Mouse (Mus musculus): ENCODE measurements around the gene Thsd4.
"Not testable (repeated sequence)": the region's sequence is repeated elsewhere in the genome, so short reads cannot be mapped to it uniquely, and the experiment has no call there.

Gene Thsd4

DNA sequence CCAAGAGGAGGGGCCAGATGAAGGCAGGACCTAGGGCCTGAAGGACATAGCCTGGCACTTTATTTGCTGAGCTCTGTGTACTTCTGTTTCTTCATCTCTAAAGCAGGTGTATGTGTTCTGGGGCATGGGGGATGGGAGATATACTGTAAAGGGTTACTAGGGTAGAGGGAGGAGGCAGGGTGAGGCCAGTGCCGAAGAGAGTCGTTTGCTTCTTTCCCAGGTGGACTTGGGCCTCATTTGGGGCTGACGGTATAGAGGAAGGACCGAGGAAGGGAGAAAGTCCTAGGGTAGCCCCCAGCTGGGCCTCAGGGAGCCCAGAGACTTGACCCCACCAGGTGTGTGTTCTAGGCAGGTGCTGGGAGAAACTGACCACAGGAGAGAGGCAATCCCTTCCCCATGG lies 569.9 kb downstream of the Thsd4 start:
- no peak for DNase-seq (ENCODE audit: low read depth in 2 of 2, low spot score in 2 of 2)

DNA sequence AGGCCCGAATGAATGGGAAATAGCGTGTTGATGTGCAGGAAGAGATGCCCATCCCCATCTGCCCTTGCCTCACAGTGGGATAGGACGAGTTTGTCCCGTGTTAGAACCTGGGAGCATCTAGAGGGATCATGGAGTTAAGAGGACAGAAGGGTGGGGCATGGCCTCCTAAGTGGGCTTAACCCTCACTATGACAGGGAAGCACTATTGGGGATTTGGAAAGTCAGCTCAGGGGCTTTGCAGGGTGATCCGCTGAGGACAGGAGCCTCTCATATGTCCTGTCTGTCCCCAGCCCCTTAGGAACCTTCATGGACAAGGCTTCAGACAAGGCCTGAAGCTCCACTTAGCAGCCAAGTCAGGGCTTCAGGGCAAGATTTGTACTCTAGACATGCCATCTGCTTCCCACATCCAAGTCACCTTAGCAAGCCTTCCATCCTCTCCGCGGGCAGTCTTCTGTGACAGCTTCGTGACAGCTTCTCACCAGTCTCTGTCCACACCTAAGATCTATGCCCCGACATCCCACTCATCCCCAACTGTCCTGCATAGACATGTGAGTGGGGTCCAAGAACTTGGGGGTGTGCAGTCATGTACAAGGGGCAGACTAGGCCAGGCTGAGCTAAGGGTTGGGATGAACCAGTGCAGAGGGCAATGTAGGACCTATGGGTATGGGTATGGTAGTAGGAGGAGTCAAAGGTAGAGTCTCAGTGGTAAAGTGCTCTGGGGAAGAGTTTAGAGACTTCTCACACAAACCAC lies 570.7 kb downstream of the Thsd4 start:
- no peak for DNase-seq (ENCODE audit: low read depth in 2 of 2, low spot score in 2 of 2)

DNA sequence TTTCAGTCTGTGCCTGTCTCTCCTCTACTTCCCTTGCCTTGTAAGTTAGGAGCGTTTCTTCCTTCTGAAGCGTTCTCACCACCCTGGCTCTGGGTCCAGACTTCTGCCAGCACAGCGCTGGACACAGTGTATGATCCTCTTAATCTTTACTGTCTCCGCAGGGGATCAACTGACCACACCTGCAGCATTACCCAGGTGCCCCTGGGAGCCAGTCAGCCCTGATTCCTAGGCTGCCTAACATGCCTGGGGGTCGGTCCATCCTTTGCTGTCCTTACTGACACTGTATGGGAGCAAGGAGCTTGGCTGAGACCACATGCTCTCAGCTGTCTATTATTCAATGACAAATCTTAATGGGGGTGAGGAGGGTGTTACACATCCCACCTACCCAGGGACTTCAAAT lies 571.9 kb downstream of the Thsd4 start:
- no peak for DNase-seq (ENCODE audit: low read depth in 2 of 2, low spot score in 2 of 2)

GRCm38 (mm10) chr9:59949511-59949910 lies 572.3 kb downstream of the Thsd4 start:
- DNase-seq (ENCODE audit: low read depth in 2 of 2, low spot score in 2 of 2): no peak

- no peak for DNase-seq (ENCODE audit: low read depth in 2 of 2, low spot score in 2 of 2)
Measured at GRCm38 (mm10) chr9:59948691-59949250, 573.1 kb downstream of the Thsd4 start.

DNA sequence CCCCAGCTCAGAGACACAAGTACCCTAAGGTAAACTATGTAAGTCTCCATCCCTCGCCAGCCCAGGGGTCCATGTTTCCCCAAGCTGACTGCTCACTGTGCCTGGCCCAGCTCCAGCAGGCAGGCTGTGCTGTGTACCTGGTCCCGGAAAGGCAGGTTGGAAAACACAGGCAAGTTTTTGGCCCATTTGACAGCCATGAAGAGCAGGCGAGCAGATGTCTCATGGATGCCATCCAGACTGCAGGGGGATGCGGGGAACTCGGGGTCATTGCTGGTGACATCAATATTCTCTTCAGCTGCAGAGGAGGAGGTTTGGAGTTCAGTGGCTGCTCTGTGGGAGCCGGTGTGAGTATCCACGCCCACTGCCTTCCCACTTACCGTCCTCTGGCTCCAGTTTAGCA lies 573.6 kb downstream of the Thsd4 start:
- no peak for DNase-seq (ENCODE audit: low read depth in 2 of 2, low spot score in 2 of 2)

- DNase-seq (ENCODE audit: low read depth in 2 of 2, low spot score in 2 of 2): no peak
Measured at GRCm38 (mm10) chr9:59947271-59947670, 574.6 kb downstream of the Thsd4 start.

DNA sequence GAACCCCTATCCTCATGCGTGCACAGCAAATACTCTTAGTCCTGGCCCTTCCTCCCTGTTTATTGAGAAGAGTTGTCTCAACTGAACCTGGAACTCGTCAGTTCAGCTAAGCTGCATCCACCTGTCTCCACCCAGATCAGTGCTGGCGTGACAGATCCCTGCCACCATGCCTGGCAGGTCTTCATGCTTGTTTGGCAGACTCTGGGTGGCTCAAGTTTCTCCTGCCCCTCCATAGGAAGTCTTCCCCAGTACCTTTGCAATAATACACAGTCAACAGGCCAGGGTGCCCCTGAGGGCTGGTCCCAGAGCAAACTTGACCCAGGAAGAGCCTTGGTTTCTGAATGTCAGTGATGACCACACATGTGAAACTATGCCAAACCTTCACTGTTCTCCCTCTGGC lies 576.6 kb downstream of the Thsd4 start:
- DNase-seq (ENCODE audit: low read depth in 2 of 2, low spot score in 2 of 2): no peak

DNA sequence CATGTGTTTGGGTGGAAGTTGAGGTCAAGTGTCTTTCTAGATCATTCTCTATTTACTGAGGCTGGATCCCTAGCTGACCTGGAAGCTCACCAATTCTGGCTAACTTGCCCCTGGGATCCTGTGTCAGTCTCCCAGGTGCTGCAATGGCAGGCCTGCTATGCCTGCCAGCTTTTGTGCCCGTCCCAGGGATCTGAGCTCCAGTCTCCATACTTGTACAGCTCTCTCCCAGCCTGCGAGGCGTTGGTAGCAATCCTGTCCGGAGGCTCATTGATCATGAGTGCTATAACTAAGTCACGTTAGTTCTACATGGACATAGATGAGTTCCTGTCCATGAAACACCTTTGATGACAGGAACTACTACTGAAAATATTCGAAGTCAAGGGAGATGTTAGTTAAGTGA lies 578.0 kb downstream of the Thsd4 start:
- DNase-seq (ENCODE audit: low read depth in 2 of 2, low spot score in 2 of 2): no peak

GRCm38 (mm10) chr9:59942501-59943085 lies 579.3 kb downstream of the Thsd4 start:
- DNase-seq (ENCODE audit: low read depth in 2 of 2, low spot score in 2 of 2): no peak

DNA sequence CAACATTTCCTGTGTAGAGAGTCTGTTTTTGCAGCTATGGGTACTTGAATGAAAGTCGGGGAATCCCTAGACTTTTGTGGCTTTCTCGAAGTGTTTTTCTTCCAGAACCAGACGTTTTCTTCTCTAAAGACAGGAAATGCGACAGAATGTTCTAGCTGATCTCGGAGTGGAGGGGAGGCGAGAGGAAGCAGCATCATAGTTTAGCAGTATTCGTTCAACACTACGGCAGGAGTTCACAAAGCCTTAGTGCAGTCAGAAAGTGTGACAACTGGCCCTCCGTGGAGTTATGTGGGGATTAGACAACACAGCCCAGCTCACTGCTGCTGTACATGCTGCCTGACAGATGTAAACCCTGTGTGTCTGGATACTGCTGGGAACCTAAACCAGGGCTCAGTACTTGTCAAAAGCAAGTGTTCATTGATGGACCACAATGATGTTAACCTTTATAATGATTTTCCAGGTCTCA lies 579.9 kb downstream of the Thsd4 start:
- DNase-seq (ENCODE audit: low read depth in 2 of 2, low spot score in 2 of 2): peak; percentile 80 to 83

DNA sequence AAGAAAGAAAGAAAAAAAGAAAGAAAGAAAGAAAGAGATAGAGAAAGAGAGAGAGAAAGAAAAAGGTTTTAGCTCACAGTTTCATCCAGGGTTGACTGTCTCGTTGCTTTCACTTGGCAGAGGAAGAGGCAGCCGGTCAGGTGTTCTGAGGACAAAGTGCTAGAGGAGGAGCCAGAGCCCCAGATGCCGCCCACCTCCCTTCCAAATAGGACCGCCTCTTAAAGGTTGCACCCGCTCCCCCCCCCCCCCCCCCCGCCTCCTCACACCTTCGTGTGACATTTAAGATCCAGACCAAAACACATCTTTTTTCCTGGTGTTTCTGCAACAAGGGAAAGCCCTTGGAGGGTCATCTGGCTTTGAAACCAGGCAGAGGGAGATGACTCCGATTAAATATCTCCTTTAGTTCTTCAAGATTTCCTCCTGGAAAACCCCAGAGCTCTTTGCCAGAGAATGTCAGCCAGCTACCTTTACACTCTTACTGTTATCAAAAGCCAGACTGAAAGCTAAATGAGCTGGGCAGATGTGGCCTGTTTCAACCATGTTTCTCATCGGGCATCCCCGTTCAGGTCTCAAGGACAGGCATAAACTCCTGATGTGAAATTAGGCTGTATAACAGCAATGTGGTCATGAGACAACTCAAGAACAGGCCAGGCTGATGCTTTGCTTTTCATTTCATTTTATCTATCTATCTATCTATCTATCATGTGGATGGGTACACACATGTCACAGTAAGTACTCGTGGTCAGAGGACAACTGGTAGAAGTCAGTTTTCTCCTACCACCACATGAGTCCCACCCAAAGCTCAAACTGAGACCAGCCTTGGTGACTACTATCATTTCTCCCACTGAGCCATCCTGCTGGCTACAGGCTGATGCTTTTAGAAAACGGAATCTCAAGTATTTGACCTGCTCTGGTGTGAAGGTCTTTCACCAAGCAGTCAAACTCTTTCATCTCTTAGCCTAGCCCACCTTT lies 580.6 kb downstream of the Thsd4 start:
- peak; percentile 40 to 47 for DNase-seq (ENCODE audit: low read depth in 2 of 2, low spot score in 2 of 2)

- no peak for DNase-seq (ENCODE audit: low read depth in 2 of 2, low spot score in 2 of 2)
Measured at GRCm38 (mm10) chr9:59939691-59940090, 582.2 kb downstream of the Thsd4 start.

DNA sequence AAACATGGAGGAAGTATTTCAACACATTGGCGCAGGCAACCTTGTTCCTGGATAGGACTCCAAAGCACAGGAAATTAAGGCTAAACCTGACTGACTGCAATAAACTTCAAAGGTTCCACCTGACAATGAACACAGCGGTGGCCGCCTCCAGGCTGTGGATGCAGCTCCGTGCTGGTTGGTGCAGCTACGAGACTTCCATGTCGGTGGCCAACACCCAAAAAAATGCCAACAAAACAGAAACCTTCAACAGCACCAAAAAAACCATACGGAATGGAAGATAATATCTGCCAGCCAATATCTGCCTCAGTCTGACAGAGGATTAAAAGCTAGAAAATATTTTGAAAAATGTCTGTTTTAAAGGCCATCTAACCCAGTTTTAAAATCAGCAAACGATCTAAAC lies 583.3 kb downstream of the Thsd4 start:
- no peak for DNase-seq (ENCODE audit: low read depth in 2 of 2, low spot score in 2 of 2)

DNA sequence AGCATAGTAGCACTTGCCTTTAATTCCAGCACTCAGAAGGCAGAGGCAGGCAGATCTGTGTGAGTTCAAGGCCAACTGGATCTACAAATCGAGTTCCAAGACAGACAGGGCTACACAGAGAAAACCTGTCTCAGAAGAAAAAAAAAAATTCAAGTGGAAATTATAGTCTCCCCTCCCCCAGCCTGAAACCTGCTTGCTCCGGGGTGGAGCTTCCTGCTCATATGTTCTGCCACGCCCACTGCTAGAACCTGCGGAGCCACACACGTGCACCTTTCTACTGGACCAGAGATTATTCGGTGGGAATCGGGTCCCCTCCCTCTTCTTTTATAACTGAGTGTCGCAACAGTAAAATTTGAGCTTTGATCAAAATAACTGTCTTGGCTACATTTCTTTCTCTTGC lies 586.0 kb downstream of the Thsd4 start:
- not testable (repeated sequence) for DNase-seq (ENCODE audit: low read depth in 2 of 2, low spot score in 2 of 2)

DNA sequence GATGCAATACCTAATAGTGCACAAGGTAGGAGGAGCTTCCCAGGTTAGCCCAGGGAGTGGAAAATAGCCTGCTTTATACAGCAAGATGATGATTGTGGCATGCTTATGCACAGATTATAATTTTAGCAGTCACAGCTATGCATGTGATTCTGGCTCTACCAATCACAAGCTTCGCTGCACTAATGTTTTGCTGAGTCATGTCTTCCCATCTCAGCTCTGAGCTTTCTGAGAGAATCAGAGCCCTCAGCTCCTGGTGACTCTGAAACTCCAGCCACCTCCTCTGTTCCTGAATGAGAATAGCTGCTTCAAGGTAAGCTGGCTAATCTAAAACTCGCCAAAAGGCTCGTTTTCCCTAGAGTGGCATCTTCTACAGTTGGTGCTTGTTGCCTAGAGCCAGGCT lies 591.6 kb downstream of the Thsd4 start:
- DNase-seq (ENCODE audit: low read depth in 2 of 2, low spot score in 2 of 2): no peak

Data from CD8-positive naive resting alpha-beta T cell, adult 2 months (primary cell).